Mouse (Mus musculus): ENCODE data around the gene Dpep1. TPM values are rescaled to one million over a fixed set of nuclear protein-coding genes. Genes with fewer than 3 reads are reported as not detected.
A peak's percentile ranks its signal among the peaks of the same experiment; 100 is the strongest.
"Not testable (repeated sequence)": the region's sequence is repeated elsewhere in the genome, so short reads cannot be mapped to it uniquely, and the experiment has no call there.

Dpep1 gene
- polyA plus RNA-seq, 1 experiment = not detected

- H3K4me1 ChIP-seq (ENCODE audit: control insufficient read depth, insufficient read depth, low read length) = no peaks in the 10 kb centered on the region
- H3K27ac ChIP-seq (ENCODE audit: insufficient read depth, low read depth, low read length) = no peak overlapping the region
- no peak overlapping the region for H3K4me3 ChIP-seq (ENCODE audit: insufficient read depth, low read length)
- TF ChIP-seq CTCF (IDR thresholded peaks at IDR 0.05; ENCODE audit: low read depth, low read length) (no peak), POLR2A (IDR thresholded peaks at IDR 0.05; ENCODE audit: borderline replicate concordance, low read depth, low read length) (no peak)
These were observed 29.8 kb upstream of the Dpep1 start for GRCm38 (mm10) chr8:123156070-123156773.

DNA sequence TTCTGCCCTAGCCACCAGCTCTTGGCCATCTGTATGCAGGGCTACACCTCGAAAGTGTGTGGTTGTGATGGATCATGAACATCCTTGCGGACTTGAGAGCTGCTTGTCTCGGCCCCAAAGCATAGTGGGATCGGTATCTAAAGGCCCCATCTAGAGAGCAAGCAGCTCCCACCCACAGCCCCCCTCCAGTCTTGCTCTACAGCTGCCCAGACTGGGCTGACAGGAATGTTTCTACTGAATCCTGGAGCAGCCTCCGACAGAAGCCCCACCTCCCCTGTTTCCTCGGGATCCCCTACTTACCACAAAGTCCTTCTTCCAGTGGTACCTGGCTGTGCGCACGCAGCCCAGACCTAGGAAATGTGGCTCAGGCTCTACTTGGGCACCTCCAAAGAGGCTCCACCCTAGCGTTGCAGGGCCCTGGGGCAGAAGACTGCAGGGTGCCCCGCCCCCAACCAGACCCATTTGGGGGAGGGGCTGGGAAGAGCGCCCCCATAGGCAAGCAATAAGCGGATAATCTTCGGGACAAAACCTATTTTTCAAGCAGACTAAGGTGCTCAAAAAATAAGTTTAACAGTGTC lies 28.1 kb upstream of the Dpep1 start, which contains the start of gene Sult5a1:
Sult5a1 (minus strand) TSS at position 428 of the 578 bp plus-strand sequence.
- H3K27ac ChIP-seq (ENCODE audit: insufficient read depth, low read depth, low read length) = no peak within 1 kb of the TSS

GRCm38 (mm10) chr8:123181391-123181790 lies 4.7 kb upstream of the Dpep1 start:
- H3K27ac ChIP-seq (ENCODE audit: insufficient read depth, low read depth, low read length) = no peak overlapping the region
- no peak overlapping the region for H3K4me3 ChIP-seq (ENCODE audit: insufficient read depth, low read length)
- no peak for TF ChIP-seq POLR2A (IDR thresholded peaks at IDR 0.05; ENCODE audit: borderline replicate concordance, low read depth, low read length)
- no peak for TF ChIP-seq CTCF (IDR thresholded peaks at IDR 0.05; ENCODE audit: low read depth, low read length)
- H3K4me1 ChIP-seq (ENCODE audit: control insufficient read depth, insufficient read depth, low read length) = no peaks in the 10 kb centered on the region

More for the DNA sequence above, 28.1 kb upstream of the Dpep1 start, which contains the start of gene Sult5a1:
- Histone ChIP-seq H3K4me3 (ENCODE audit: insufficient read depth, low read length) (no peak within 1 kb of the TSS), H3K4me1 (ENCODE audit: control insufficient read depth, insufficient read depth, low read length) (no peaks in the 10 kb centered on the region)
- no peak for TF ChIP-seq POLR2A (IDR thresholded peaks at IDR 0.05; ENCODE audit: borderline replicate concordance, low read depth, low read length)
- no peak for TF ChIP-seq CTCF (IDR thresholded peaks at IDR 0.05; ENCODE audit: low read depth, low read length)

GRCm38 (mm10) chr8:123188006-123188405 lies 2.0 kb downstream of the Dpep1 start:
- Histone ChIP-seq H3K4me1 (ENCODE audit: control insufficient read depth, insufficient read depth, low read length) (peaks cover 11% of the 10 kb centered on the region), H3K27ac (ENCODE audit: insufficient read depth, low read depth, low read length) (no peak overlapping the region), H3K4me3 (ENCODE audit: insufficient read depth, low read length) (no peak overlapping the region)
- TF ChIP-seq CTCF (IDR thresholded peaks at IDR 0.05; ENCODE audit: low read depth, low read length) (no peak), POLR2A (IDR thresholded peaks at IDR 0.05; ENCODE audit: borderline replicate concordance, low read depth, low read length) (no peak)

DNA sequence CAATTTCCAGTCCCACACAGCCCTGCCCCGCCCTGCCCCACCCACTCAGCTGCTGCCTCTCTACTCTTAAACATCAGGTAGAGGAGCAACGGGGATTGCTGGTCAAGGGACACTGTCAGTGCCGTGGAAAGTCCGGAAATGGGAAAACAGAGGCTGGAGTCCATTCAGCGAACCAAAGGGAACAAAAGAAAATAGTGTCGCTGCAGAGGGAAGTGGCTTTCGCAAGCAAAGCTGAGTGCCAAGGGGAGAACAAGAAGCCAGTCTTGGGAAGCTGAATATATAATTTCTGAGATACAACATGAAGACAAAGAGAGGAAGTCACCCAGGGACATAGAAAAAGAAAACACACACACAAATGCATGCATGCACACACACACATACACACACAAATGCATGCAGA lies 2.8 kb downstream of the Dpep1 start:
- no peak overlapping the region for H3K4me3 ChIP-seq (ENCODE audit: insufficient read depth, low read length)
- no peak for TF ChIP-seq CTCF (IDR thresholded peaks at IDR 0.05; ENCODE audit: low read depth, low read length)
- peaks cover 11% of the 10 kb centered on the region for H3K4me1 ChIP-seq (ENCODE audit: control insufficient read depth, insufficient read depth, low read length)
- no peak overlapping the region for H3K27ac ChIP-seq (ENCODE audit: insufficient read depth, low read depth, low read length)

GRCm38 (mm10) chr8:123190678-123191077 lies 4.6 kb downstream of the Dpep1 start:
- TF ChIP-seq POLR2A (IDR thresholded peaks at IDR 0.05; ENCODE audit: borderline replicate concordance, low read depth, low read length) (no peak), CTCF (IDR thresholded peaks at IDR 0.05; ENCODE audit: low read depth, low read length) (peak; percentile 31; the same call in 1 of the 2 replicates)
- Histone ChIP-seq H3K4me3 (ENCODE audit: insufficient read depth, low read length) (no peak overlapping the region), H3K4me1 (ENCODE audit: control insufficient read depth, insufficient read depth, low read length) (peaks cover 11% of the 10 kb centered on the region), H3K27ac (ENCODE audit: insufficient read depth, low read depth, low read length) (no peak overlapping the region)

DNA sequence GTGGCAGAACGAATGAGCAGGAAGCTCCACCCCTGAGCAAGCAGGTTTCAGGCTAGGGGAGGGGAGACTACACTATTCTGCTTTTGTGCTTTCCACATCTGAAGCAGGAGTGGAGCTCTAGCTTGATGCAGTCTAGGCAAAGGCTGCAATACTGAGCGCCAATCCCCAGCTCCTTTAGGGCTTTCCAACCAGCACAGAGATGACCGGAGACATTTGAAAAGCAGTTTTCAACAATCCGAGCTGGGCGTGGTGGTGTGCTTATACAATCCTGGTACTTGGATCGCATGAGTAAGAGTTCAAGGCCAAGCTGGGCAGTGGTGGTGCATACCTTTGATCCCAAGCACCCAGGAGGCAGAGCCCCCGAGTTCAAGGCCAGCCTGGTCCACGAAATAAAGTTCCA lies 5.9 kb downstream of the Dpep1 start:
- Histone ChIP-seq H3K4me3 (ENCODE audit: insufficient read depth, low read length) (no peak overlapping the region), H3K4me1 (ENCODE audit: control insufficient read depth, insufficient read depth, low read length) (peaks cover 11% of the 10 kb centered on the region), H3K27ac (ENCODE audit: insufficient read depth, low read depth, low read length) (no peak overlapping the region)
- no peak for TF ChIP-seq POLR2A (IDR thresholded peaks at IDR 0.05; ENCODE audit: borderline replicate concordance, low read depth, low read length)
- no peak for TF ChIP-seq CTCF (IDR thresholded peaks at IDR 0.05; ENCODE audit: low read depth, low read length)

DNA sequence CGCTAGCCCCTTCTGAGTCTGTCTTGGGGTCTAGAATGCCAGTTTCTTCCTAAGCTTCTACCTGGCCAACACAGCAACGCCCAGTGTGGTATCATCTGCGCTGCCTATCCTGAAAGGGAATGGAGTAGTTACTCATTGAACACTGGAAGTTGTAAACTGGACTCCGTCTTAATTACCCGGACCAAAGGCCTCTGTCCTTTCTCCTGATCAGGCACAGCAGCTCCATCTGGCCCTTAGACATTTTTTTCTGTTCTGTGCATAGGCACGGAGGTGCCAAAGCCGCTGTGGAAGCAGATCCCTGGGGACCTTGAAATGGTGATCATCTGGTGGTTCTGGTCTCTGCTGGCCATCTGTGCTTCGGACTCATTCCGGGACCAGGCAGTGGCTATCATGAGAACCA lies 7.7 kb downstream of the Dpep1 start:
- TF ChIP-seq CTCF (IDR thresholded peaks at IDR 0.05; ENCODE audit: low read depth, low read length) = no peak
- TF ChIP-seq POLR2A (IDR thresholded peaks at IDR 0.05; ENCODE audit: borderline replicate concordance, low read depth, low read length) = no peak
- H3K27ac ChIP-seq (ENCODE audit: insufficient read depth, low read depth, low read length) = no peak overlapping the region
- H3K4me1 ChIP-seq (ENCODE audit: control insufficient read depth, insufficient read depth, low read length) = peaks cover 6% of the 10 kb centered on the region
- H3K4me3 ChIP-seq (ENCODE audit: insufficient read depth, low read length) = no peak overlapping the region

GRCm38 (mm10) chr8:123197016-123197415 lies 11.0 kb downstream of the Dpep1 start:
- not testable (repeated sequence) for H3K27ac ChIP-seq (ENCODE audit: insufficient read depth, low read depth, low read length); H3K4me3 ChIP-seq (ENCODE audit: insufficient read depth, low read length); H3K4me1 ChIP-seq (ENCODE audit: control insufficient read depth, insufficient read depth, low read length)

DNA sequence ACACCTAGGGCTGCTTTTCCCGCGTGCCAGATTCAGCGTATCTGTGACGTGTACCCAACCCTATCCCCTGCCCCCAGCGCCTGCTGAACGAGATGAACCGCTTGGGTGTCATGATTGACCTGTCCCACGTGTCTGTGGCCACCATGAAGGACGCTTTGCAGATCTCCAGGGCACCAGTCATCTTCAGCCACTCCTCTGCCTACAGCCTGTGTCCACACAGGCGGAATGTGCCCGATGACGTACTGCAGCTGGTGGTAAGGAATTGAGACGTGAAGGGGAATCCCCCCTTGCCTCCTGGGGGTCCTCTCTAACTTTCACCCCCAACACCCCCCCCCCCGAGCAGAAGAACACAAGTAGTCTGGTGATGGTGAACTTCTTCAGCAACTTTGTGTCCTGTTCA lies 13.8 kb downstream of the Dpep1 start:
- H3K27ac ChIP-seq (ENCODE audit: insufficient read depth, low read depth, low read length) = no peak overlapping the region
- H3K4me3 ChIP-seq (ENCODE audit: insufficient read depth, low read length) = no peak overlapping the region
- TF ChIP-seq POLR2A (IDR thresholded peaks at IDR 0.05; ENCODE audit: borderline replicate concordance, low read depth, low read length) = no peak
- H3K4me1 ChIP-seq (ENCODE audit: control insufficient read depth, insufficient read depth, low read length) = no peaks in the 10 kb centered on the region
